Mouse (Mus musculus) heart, embryonic 13.5 days (tissue): ENCODE results near the gene Gtpbp3. TPM values are rescaled to one million over a fixed set of nuclear protein-coding genes. Genes with fewer than 3 reads are reported as not detected.

ENCODE experiments used
- ATAC-seq: fragments of 200-750 bp; cut with Nextera tagmentation; 2 replicates; pipeline ENCODE4 v1.8.0; 2017; ENCODE audit warnings: moderate TSS enrichment; ENCODE audit not compliant: insufficient number of reproducible peaks, low FRiP score, low TSS enrichment; ENCODE audit errors: extremely low read depth
- H3K27ac ChIP-seq: fragments of 300-500 bp; sonication (generic); replicated peaks from 2 replicates; pipeline ENCODE4 v1.5.1; 2015; ENCODE audit warnings: moderate library complexity, mild to moderate bottlenecking, inconsistent platforms
- H3K27me3 ChIP-seq: fragments of 300-500 bp; sonication (generic); replicated peaks from 2 replicates; pipeline ENCODE4 v1.6.1; 2015; ENCODE audit warnings: mild to moderate bottlenecking, inconsistent platforms
- H3K36me3 ChIP-seq: fragments of 300-500 bp; sonication (generic); 2 replicates; pipeline ENCODE4 v1.6.1; 2015; ENCODE audit warnings: mild to moderate bottlenecking, inconsistent platforms
- H3K4me1 ChIP-seq: fragments of 300-500 bp; sonication (generic); 2 replicates; pipeline ENCODE4 v1.6.1; 2015; ENCODE audit warnings: inconsistent platforms
- H3K4me2 ChIP-seq: fragments of 300-500 bp; sonication (generic); 2 replicates; pipeline ENCODE4 v1.6.1; 2015; ENCODE audit warnings: inconsistent platforms, mild to moderate bottlenecking, moderate library complexity
- H3K4me3 ChIP-seq: fragments of 300-500 bp; sonication (generic); 2 replicates; pipeline ENCODE4 v1.5.1; 2015; ENCODE audit warnings: moderate library complexity, mild to moderate bottlenecking, inconsistent platforms
- H3K9ac ChIP-seq: fragments of 300-500 bp; sonication (generic); 2 replicates; pipeline ENCODE4 v1.6.1; 2015; ENCODE audit warnings: inconsistent platforms, mild to moderate bottlenecking, moderate library complexity
- H3K9me3 ChIP-seq: fragments of 300-500 bp; sonication (generic); 2 replicates; pipeline ENCODE4 v1.6.1; 2016; ENCODE audit warnings: inconsistent platforms
- WGBS: fragments of 180-500 bp; shearing (Covaris S2); methylation state at CpG from one replicate; pipeline ENCODE4 v1.1.7; 2015; ENCODE audit warnings: mixed read lengths; 5-methylcytosine and 5-hydroxymethylcytosine counted together
- polyA plus RNA-seq: library from polyadenylated mRNA; unstranded; fragments of >200 nt; fragmentation: Nextera tagmentation; extraction: Ambion mirVana; gene quantifications from 2 replicates; pipeline ENCODE4 v1.2.1, GENCODE M21; 2015

Gene Gtpbp3
- polyA plus RNA-seq, 1 experiment from 2014 or later, result 12.6 TPM

DNA sequence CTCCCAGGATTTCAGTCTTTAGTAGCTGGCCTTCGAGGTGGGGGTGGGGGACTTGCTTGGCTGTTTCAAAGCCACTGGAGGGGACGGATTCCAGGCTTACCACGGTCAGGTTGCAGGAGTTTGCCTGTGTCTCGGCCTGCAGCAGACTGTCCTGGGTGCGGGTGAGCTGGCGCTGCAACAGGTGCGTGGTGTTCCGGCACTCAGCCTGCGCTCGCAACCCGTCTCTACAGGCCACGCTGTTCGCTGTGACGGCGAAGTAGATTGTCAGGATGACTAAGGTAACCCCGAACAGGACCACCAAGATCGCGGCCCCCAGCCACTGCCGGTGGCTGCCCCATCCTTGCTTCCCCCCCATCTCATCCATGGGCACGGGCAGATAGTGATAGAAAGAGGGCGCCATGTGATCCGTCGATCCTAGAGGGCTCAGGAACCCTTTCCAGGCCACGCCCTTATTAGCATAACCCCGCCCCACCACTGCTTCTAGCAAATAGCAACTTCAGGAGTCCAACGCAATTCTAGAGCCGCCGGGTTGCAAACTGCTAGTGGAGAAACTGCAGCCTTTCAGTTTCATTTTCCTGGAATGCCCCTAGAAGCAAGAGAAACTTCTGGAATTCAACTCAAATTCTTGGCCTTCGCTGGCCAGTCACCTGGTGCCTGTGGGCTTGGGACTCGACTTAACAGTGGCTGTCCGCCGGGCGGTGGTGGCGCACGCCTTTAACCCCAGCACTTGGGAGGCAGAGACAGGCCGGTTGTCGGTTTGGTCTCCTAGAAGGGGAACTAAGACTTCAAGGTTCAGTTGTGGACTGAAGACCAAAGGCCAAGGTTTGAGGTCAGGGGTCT lies 49.3 kb downstream of the Gtpbp3 start, which contains the start of gene Bst2:
Gene Bst2 (minus strand): TSS at position 429 of the 840 bp plus-strand sequence.
- peak within 1 kb of the TSS; percentile 76 for H3K9ac ChIP-seq
- H3K27me3 ChIP-seq, result peaks cover 22% of the 10 kb centered on the region
- peak within 1 kb of the TSS; percentile 69 for H3K4me2 ChIP-seq
- peaks cover 14% of the 10 kb centered on the region for H3K4me1 ChIP-seq
- 2% methylated on average over 37 of the region's 37 CpGs for WGBS
- H3K27ac ChIP-seq, result peak within 1 kb of the TSS; percentile 57
- peak within 1 kb of the TSS; percentile 58 for H3K4me3 ChIP-seq
- H3K9me3 ChIP-seq, result no peaks in the 10 kb centered on the region
- no peaks in the 10 kb centered on the region for H3K36me3 ChIP-seq
- ATAC-seq, result peak; percentile 79; the same call in 1 of the 2 replicates

- peak within 1 kb of the TSS; percentile 70 for H3K27ac ChIP-seq
- ATAC-seq, result peak; percentile 93
- WGBS, result under 1% methylated on average over 55 of the region's 55 CpGs
Observed at GRCm38 (mm10) chr8:71542632-71543343, 54.9 kb downstream of the Gtpbp3 start, which contains the start of gene Mvb12a. Gene Mvb12a, plus strand, starts transcription at chr8:71542922.

DNA sequence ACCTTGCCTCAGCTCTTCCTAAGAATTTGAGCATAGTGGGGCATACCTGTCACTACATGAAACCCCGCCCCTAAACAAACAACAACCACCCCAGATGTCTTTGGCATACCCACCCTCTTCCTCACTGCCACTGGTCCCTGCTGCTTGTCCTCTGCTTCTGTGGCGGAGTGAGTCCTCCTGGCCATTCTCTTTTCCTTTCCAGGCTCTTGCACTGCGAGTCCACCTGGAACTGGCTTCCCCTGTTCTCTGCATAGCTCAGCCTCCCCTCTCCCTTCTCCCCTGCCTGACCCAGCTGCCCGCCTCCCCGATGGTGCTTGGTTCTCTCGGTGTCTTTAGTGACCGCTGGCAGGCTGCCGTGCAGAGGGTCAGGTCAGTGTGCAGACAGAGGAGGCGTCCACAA lies 55.9 kb downstream of the Gtpbp3 start:
- ATAC-seq, result no peak
- H3K36me3 ChIP-seq, result peaks cover 39% of the 10 kb centered on the region
- H3K4me3 ChIP-seq, result peak overlapping the region; percentile 88
- H3K4me1 ChIP-seq, result peaks cover 10% of the 10 kb centered on the region
- peak overlapping the region; percentile 96 for H3K4me2 ChIP-seq
- WGBS, result 84% methylated on average over 9 of the region's 9 CpGs
- H3K27ac ChIP-seq, result no peak overlapping the region
- no peaks in the 10 kb centered on the region for H3K9me3 ChIP-seq
- peak overlapping the region; percentile 86 for H3K9ac ChIP-seq
- 0 out of 2 replicates have a peak, but pooled peaks cover 7% of the 10 kb centered on the region for H3K27me3 ChIP-seq

More at GRCm38 (mm10) chr8:71542632-71543343, 54.9 kb downstream of the Gtpbp3 start, which contains the start of gene Mvb12a:
- Histone ChIP-seq H3K4me3 (peak within 1 kb of the TSS; percentile 88), H3K36me3 (peaks cover 30% of the 10 kb centered on the region), H3K9me3 (no peaks in the 10 kb centered on the region), H3K9ac (peak within 1 kb of the TSS; percentile 86), H3K27me3 (0 out of 2 replicates have a peak, but pooled peaks cover 7% of the 10 kb centered on the region), H3K4me1 (peaks cover 15% of the 10 kb centered on the region), H3K4me2 (peak within 1 kb of the TSS; percentile 96)

GRCm38 (mm10) chr8:71545053-71545452 lies 57.1 kb downstream of the Gtpbp3 start:
- H3K4me1 ChIP-seq, result peaks cover 10% of the 10 kb centered on the region
- no peak overlapping the region for H3K4me3 ChIP-seq
- 86% methylated on average over 11 of the region's 11 CpGs for WGBS
- no peaks in the 10 kb centered on the region for H3K9me3 ChIP-seq
- no peak for ATAC-seq
- no peak overlapping the region for H3K4me2 ChIP-seq
- peaks cover 45% of the 10 kb centered on the region for H3K36me3 ChIP-seq
- H3K27me3 ChIP-seq, result 0 out of 2 replicates have a peak, but pooled peaks cover under 1% of the 10 kb centered on the region
- no peak overlapping the region for H3K27ac ChIP-seq
- H3K9ac ChIP-seq, result no peak overlapping the region

DNA sequence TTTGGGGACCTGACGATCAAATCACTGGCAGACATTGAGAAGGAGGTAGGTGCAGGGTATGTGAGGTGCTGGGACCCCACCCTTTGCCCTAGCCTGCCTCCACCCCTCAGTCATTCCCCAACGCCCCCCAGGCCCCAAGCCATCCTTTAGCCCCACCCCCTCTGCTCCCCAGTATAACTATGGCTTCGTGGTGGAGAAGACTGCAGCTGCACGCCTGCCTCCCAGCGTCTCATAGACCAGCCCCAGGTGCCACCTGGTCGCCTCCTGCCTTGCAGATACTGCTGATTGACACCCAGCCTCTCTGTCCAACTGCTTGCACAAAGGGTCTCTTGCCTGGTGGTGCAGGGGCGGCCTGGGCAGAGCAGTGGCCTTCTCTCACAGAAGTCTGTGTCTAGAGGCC lies 59.7 kb downstream of the Gtpbp3 start:
- Histone ChIP-seq H3K9ac (no peak overlapping the region), H3K27me3 (no peaks in the 10 kb centered on the region), H3K36me3 (peaks cover 45% of the 10 kb centered on the region), H3K27ac (no peak overlapping the region), H3K4me3 (no peak overlapping the region), H3K4me1 (peaks cover 13% of the 10 kb centered on the region), H3K4me2 (no peak overlapping the region), H3K9me3 (no peaks in the 10 kb centered on the region)
- 82% methylated on average over 7 of the region's 7 CpGs for WGBS
- no peak for ATAC-seq

Other genes starting within 250 kb of the Gtpbp3 start
- 14.5 and 16.3 TPM in 2 replicates for gene Myo9b, start 215.4 kb upstream of the Gtpbp3 start, polyA plus RNA-seq
- gene Haus8, start 215.2 kb upstream of the Gtpbp3 start, polyA plus RNA-seq, result 126 and 154 TPM in 2 replicates
- 69.1 and 78.1 TPM in 2 replicates for gene Use1, start 121.3 kb upstream of the Gtpbp3 start, polyA plus RNA-seq
- gene Ocel1, start 116.8 kb upstream of the Gtpbp3 start, polyA plus RNA-seq, result 4.3 and 4.4 TPM in 2 replicates
- 36.6 and 40.9 TPM in 2 replicates for gene Nr2f6, start 106.1 kb upstream of the Gtpbp3 start, polyA plus RNA-seq
- gene Ushbp1, start 92.3 kb upstream of the Gtpbp3 start, polyA plus RNA-seq, result 9.2 and 10.2 TPM in 2 replicates
- 89.7 and 91.8 TPM in 2 replicates for gene Babam1, start 91.2 kb upstream of the Gtpbp3 start, polyA plus RNA-seq
- 27.6 and 29.4 TPM in 2 replicates for gene Ankle1, start 82.1 kb upstream of the Gtpbp3 start, polyA plus RNA-seq
- 33.0 and 35.5 TPM in 2 replicates for gene Abhd8, start 24.4 kb upstream of the Gtpbp3 start, polyA plus RNA-seq
- gene Mrpl34, start 23.1 kb upstream of the Gtpbp3 start, polyA plus RNA-seq, result 165 and 186 TPM in 2 replicates
- 75.6 and 87.1 TPM in 2 replicates for gene Dda1, start 18.9 kb upstream of the Gtpbp3 start, polyA plus RNA-seq
- gene Ano8, start 2.1 kb upstream of the Gtpbp3 start, polyA plus RNA-seq, result 0.63 and 0.78 TPM in 2 replicates
- gene Plvap, start 23.6 kb downstream of the Gtpbp3 start, polyA plus RNA-seq, result 133 and 135 TPM in 2 replicates
- gene Ccdc194, start 37.6 kb downstream of the Gtpbp3 start, polyA plus RNA-seq, result 0.48 and 0.65 TPM in 2 replicates
- gene Bst2, start 49.4 kb downstream of the Gtpbp3 start, polyA plus RNA-seq, result 34.0 and 39.5 TPM in 2 replicates
- 58.8 and 59.5 TPM in 2 replicates for gene Mvb12a, start 54.8 kb downstream of the Gtpbp3 start, polyA plus RNA-seq
- gene Tmem221, start 70.8 kb downstream of the Gtpbp3 start, polyA plus RNA-seq, result 0.27 and 0.41 TPM in 2 replicates
- gene Nxnl1, start 78.5 kb downstream of the Gtpbp3 start, polyA plus RNA-seq, result not detected in 2 replicates
- gene Slc27a1, start 80.8 kb downstream of the Gtpbp3 start, polyA plus RNA-seq, result 18.2 and 18.3 TPM in 2 replicates
- gene Pgls, start 104.1 kb downstream of the Gtpbp3 start, polyA plus RNA-seq, result 169 and 172 TPM in 2 replicates
- 1.2 and 1.8 TPM in 2 replicates for gene Fam129c, start 109.5 kb downstream of the Gtpbp3 start, polyA plus RNA-seq
- gene Colgalt1, start 122.9 kb downstream of the Gtpbp3 start, polyA plus RNA-seq, result 54.8 and 58.3 TPM in 2 replicates
- gene Unc13a, start 183.7 kb downstream of the Gtpbp3 start, polyA plus RNA-seq, result 0.39 and 0.40 TPM in 2 replicates
- gene Jak3, start 188.2 kb downstream of the Gtpbp3 start, polyA plus RNA-seq, result 7.6 and 7.7 TPM in 2 replicates
- gene Insl3, start 201.1 kb downstream of the Gtpbp3 start, polyA plus RNA-seq, result 1.5 and 2.1 TPM in 2 replicates
- gene B3gnt3, start 213.7 kb downstream of the Gtpbp3 start, polyA plus RNA-seq, result 2.8 and 3.3 TPM in 2 replicates
- 1.7 and 2.3 TPM in 2 replicates for gene Fcho1, start 237.6 kb downstream of the Gtpbp3 start, polyA plus RNA-seq